Comparison of ENCODE assay signal across 8 mouse cellular contexts in genomic region chr12:79171269-79171995, GRCm38 (mm10). TPM values are rescaled to one million over a fixed set of nuclear protein-coding genes. Genes with fewer than 3 reads are reported as not detected.
DNase-seq lines count a peak whose midpoint lies in the region; ATAC-seq lines count a peak whose summit lies in the region.

No protein-coding gene starts in this region.

- peak overlapping the region; percentile 87 for H3K9ac ChIP-seq in hindbrain, embryonic 12.5 days
- H3K9ac ChIP-seq in midbrain, embryonic 12.5 days (replicated peaks) = peak overlapping the region; percentile 83

- H3K36me3 ChIP-seq in erythroblast, embryonic 14.5 days (ENCODE audit: control insufficient read depth) = peaks cover 28% of the 10 kb centered on the region
- H3K36me3 ChIP-seq in hindbrain, embryonic 12.5 days = peaks cover 18% of the 10 kb centered on the region
- peaks cover 16% of the 10 kb centered on the region for H3K36me3 ChIP-seq in midbrain, embryonic 12.5 days

- peak overlapping the region; percentile 68 for H3K4me3 ChIP-seq in erythroblast, embryonic 14.5 days (replicated peaks)
- peak overlapping the region; percentile 96 for H3K4me3 ChIP-seq in hindbrain, embryonic 12.5 days
- peak overlapping the region; percentile 96 for H3K4me3 ChIP-seq in midbrain, embryonic 12.5 days

- no peaks in the 10 kb centered on the region for H3K9me3 ChIP-seq in erythroblast, embryonic 14.5 days (ENCODE audit: control insufficient read depth, low read length)
- no peaks in the 10 kb centered on the region for H3K9me3 ChIP-seq in hindbrain, embryonic 12.5 days (replicated peaks)
- H3K9me3 ChIP-seq in midbrain, embryonic 12.5 days = no peaks in the 10 kb centered on the region

- ATAC-seq in erythroblast, adult 5-6 weeks (replicated peaks; ENCODE audit: low FRiP score, poor library complexity, severe bottlenecking) = no peak
- ATAC-seq in hindbrain, embryonic 12.5 days (ENCODE audit: low FRiP score) = no peak
- ATAC-seq in midbrain, embryonic 12.5 days (ENCODE audit: low FRiP score, low read depth) = no peak

- 41% methylated on average over 12 of the region's 12 CpGs for WGBS in hindbrain, embryonic 12.5 days
- WGBS in midbrain, embryonic 12.5 days = 40% methylated on average over 12 of the region's 12 CpGs

- H3K4me1 ChIP-seq in erythroblast, embryonic 14.5 days (ENCODE audit: control insufficient read depth) = peaks cover 36% of the 10 kb centered on the region
- H3K4me1 ChIP-seq in hindbrain, embryonic 12.5 days = peaks cover 13% of the 10 kb centered on the region
- H3K4me1 ChIP-seq in midbrain, embryonic 12.5 days = peaks cover 10% of the 10 kb centered on the region

- peak; percentile 31 to 32 for DNase-seq in right cerebral cortex, adult 2 months (ENCODE audit: low spot score in 2 of 2)
- no peak for DNase-seq in right cerebral cortex, postnatal 36 days (ENCODE audit: low spot score in 2 of 2)
- DNase-seq in adrenal gland, postnatal 4 days (ENCODE audit: low spot score in 2 of 2) = no peak
- DNase-seq in kidney, adult 9 months = no peak

- no peaks in the 10 kb centered on the region for H3K27me3 ChIP-seq in erythroblast, embryonic 14.5 days (ENCODE audit: control insufficient read depth)
- no peaks in the 10 kb centered on the region for H3K27me3 ChIP-seq in hindbrain, embryonic 12.5 days
- no peaks in the 10 kb centered on the region for H3K27me3 ChIP-seq in midbrain, embryonic 12.5 days

- peak overlapping the region; percentile 58 for H3K4me2 ChIP-seq in hindbrain, embryonic 12.5 days (replicated peaks)
- peak overlapping the region; percentile 67 for H3K4me2 ChIP-seq in midbrain, embryonic 12.5 days (replicated peaks)

- H3K27ac ChIP-seq in hindbrain, embryonic 12.5 days = peak overlapping the region; percentile 95; the same call in 1 of the 2 replicates
- H3K27ac ChIP-seq in midbrain, embryonic 12.5 days (replicated peaks) = peak overlapping the region; percentile 94; the same call in 1 of the 2 replicates

RNA-seq across cellular contexts. Expression of gene Vti1b, which starts 1.0 kb away (rescaled TPM):
- 2.5 and 2.7 TPM in 2 replicates for polyA plus RNA-seq in erythroblast, embryonic 14.5 days (2012)
- total RNA-seq in erythroblast, adult 5-6 weeks (2015; ENCODE audit: low replicate concordance) = 3.1 and 9.2 TPM in 2 replicates
- total RNA-seq in erythroblast, adult 5-6 weeks (2017; ENCODE audit: low replicate concordance) = 31.4 and 41.3 TPM in 2 replicates
- polyA plus RNA-seq in hindbrain, embryonic 12.5 days (2016; fragmentation: Nextera tagmentation; extraction: Ambion mirVana) = 126 and 131 TPM in 2 replicates
- 113 and 115 TPM in 2 replicates for polyA plus RNA-seq in midbrain, embryonic 12.5 days (2016; fragmentation: Nextera tagmentation; extraction: Ambion mirVana)
- total RNA-seq in adrenal gland, postnatal 4 days (2021) = 10 to 100 TPM; 62.2 to 67.2 TPM

RNA-seq across cellular contexts. Expression of gene Rdh11, which starts 20.7 kb away (rescaled TPM):
- polyA plus RNA-seq in erythroblast, embryonic 14.5 days (2012) = 0.08 and 0.22 TPM in 2 replicates
- total RNA-seq in erythroblast, adult 5-6 weeks (2015; ENCODE audit: low replicate concordance) = 4.4 and 5.2 TPM in 2 replicates
- total RNA-seq in erythroblast, adult 5-6 weeks (2017; ENCODE audit: low replicate concordance) = 6.4 and 6.6 TPM in 2 replicates
- 28.2 and 28.9 TPM in 2 replicates for polyA plus RNA-seq in hindbrain, embryonic 12.5 days (2016; fragmentation: Nextera tagmentation; extraction: Ambion mirVana)
- 28.3 and 28.4 TPM in 2 replicates for polyA plus RNA-seq in midbrain, embryonic 12.5 days (2016; fragmentation: Nextera tagmentation; extraction: Ambion mirVana)
- 10 to 100 TPM; 19.5 to 20.8 TPM for total RNA-seq in adrenal gland, postnatal 4 days (2021)

RNA-seq across cellular contexts. Expression of gene Rdh12, which starts 37.3 kb away (rescaled TPM):
- polyA plus RNA-seq in erythroblast, embryonic 14.5 days (2012) = 0.04 TPM in 1 of 2 replicates, not detected in the other
- total RNA-seq in erythroblast, adult 5-6 weeks (2015; ENCODE audit: low replicate concordance) = 10.7 and 16.1 TPM in 2 replicates
- 2.6 and 4.5 TPM in 2 replicates for total RNA-seq in erythroblast, adult 5-6 weeks (2017; ENCODE audit: low replicate concordance)
- 1.1 and 1.5 TPM in 2 replicates for polyA plus RNA-seq in hindbrain, embryonic 12.5 days (2016; fragmentation: Nextera tagmentation; extraction: Ambion mirVana)
- polyA plus RNA-seq in midbrain, embryonic 12.5 days (2016; fragmentation: Nextera tagmentation; extraction: Ambion mirVana) = 1.8 and 2.1 TPM in 2 replicates
- 1 to 10 TPM in 1 of 2 experiments, under 1 TPM in 1; 0.87 to 1.1 TPM for total RNA-seq in adrenal gland, postnatal 4 days (2021)

RNA-seq across cellular contexts. Expression of gene Arg2, which starts 40.9 kb away (rescaled TPM):
- not detected in 2 replicates for polyA plus RNA-seq in erythroblast, embryonic 14.5 days (2012)
- total RNA-seq in erythroblast, adult 5-6 weeks (2015; ENCODE audit: low replicate concordance) = 0.77 and 2.3 TPM in 2 replicates
- total RNA-seq in erythroblast, adult 5-6 weeks (2017; ENCODE audit: low replicate concordance) = 0.43 and 1.1 TPM in 2 replicates
- polyA plus RNA-seq in hindbrain, embryonic 12.5 days (2016; fragmentation: Nextera tagmentation; extraction: Ambion mirVana) = 16.4 and 17.6 TPM in 2 replicates
- 9.0 and 9.7 TPM in 2 replicates for polyA plus RNA-seq in midbrain, embryonic 12.5 days (2016; fragmentation: Nextera tagmentation; extraction: Ambion mirVana)
- 1 to 10 TPM in 1 of 2 experiments, under 1 TPM in 1; 0.65 to 1.1 TPM for total RNA-seq in adrenal gland, postnatal 4 days (2021)

Comparison
In these comparisons a context has a peak if more than half of its experiments do, and no peak if none do; other contexts are left out.
1. DNase-seq: peak in right cerebral cortex, adult 2 months (2 of 2); none in right cerebral cortex, postnatal 36 days (0 of 2), adrenal gland, postnatal 4 days (0 of 2) and kidney, adult 9 months (single experiment).
2. RNA of gene Vti1b, which starts 1.0 kb away (polyA plus RNA-seq): 126 to 131 TPM in hindbrain, embryonic 12.5 days and 113 to 115 TPM in midbrain, embryonic 12.5 days; 2.5 to 2.7 TPM in erythroblast, embryonic 14.5 days; every median in the first group is over 10 times any median in the second.
3. RNA of gene Rdh11, which starts 20.7 kb away (polyA plus RNA-seq): 28.2 to 28.9 TPM in hindbrain, embryonic 12.5 days and 28.3 to 28.4 TPM in midbrain, embryonic 12.5 days; 0.08 to 0.22 TPM in erythroblast, embryonic 14.5 days; every median in the first group is over 10 times any median in the second.
4. Peak in every context shown above with its lines, with median percentiles within 50 percentile points of each other: H3K4me3 ChIP-seq.